Mouse (Mus musculus): ENCODE results near the gene Cotl1. TPM values are rescaled to one million over a fixed set of nuclear protein-coding genes. Genes with fewer than 3 reads are reported as not detected.

The Cotl1 gene
- polyA plus RNA-seq, 1 experiment = 144 TPM

- peaks cover 33% of the 10 kb centered on the region for H3K79me2 ChIP-seq (ENCODE audit: control insufficient read depth, insufficient read depth)
- TF ChIP-seq MYOG (IDR thresholded peaks at IDR 0.05; ENCODE audit: control insufficient read depth in 1 of 3, insufficient read depth in 1 of 3, insufficient read length in 2 of 3, low read depth in 2 of 3) = no peak
- TF ChIP-seq E2F4 (IDR thresholded peaks at IDR 0.05; ENCODE audit: insufficient read depth) = no peak
- no peak for TF ChIP-seq CEBPB (IDR thresholded peaks at IDR 0.05; ENCODE audit: insufficient read depth, poor library complexity, severe bottlenecking)
- no peak for TF ChIP-seq REST (IDR thresholded peaks at IDR 0.05; ENCODE audit: insufficient read depth, insufficient read length)
- no peak for TF ChIP-seq USF1 (IDR thresholded peaks at IDR 0.05; ENCODE audit: low read depth)
- no peak for TF ChIP-seq MYOD1 (IDR thresholded peaks at IDR 0.05; ENCODE audit: control insufficient read depth in 1 of 3, insufficient read length in 2 of 3, low read depth in 2 of 3)
- TF ChIP-seq SRF (IDR thresholded peaks at IDR 0.05; ENCODE audit: control insufficient read depth, insufficient read length, low read depth) = no peak
- TF ChIP-seq TCF3 (IDR thresholded peaks at IDR 0.05; ENCODE audit: insufficient read length, low read depth) = no peak
- no peak for TF ChIP-seq TCF12 (IDR thresholded peaks at IDR 0.05; ENCODE audit: insufficient read depth, poor library complexity, severe bottlenecking)
- TF ChIP-seq POLR2AphosphoS2 (IDR thresholded peaks at IDR 0.05; ENCODE audit: insufficient read length, low read depth) = no peak
- no peak for TF ChIP-seq MAX (IDR thresholded peaks at IDR 0.05; ENCODE audit: low read depth)
- TF ChIP-seq POLR2A (IDR thresholded peaks at IDR 0.05; ENCODE audit: insufficient read length, low read depth) = no peak
- no peaks in the 10 kb centered on the region for H3K27me3 ChIP-seq (ENCODE audit: control insufficient read depth, insufficient read depth, insufficient read length)
- H3K4me2 ChIP-seq (ENCODE audit: low read depth) = peak overlapping the region; percentile 95
- no peaks in the 10 kb centered on the region for H3K36me3 ChIP-seq (ENCODE audit: control insufficient read depth, insufficient read depth)
- H3K4me3 ChIP-seq = peak overlapping the region; percentile 76
- no peak overlapping the region for H3ac ChIP-seq (ENCODE audit: control insufficient read depth, insufficient read length)
Measured at GRCm38 (mm10) chr8:119838983-119839340, 1.4 kb downstream of the Cotl1 start.

- H3K4me3 ChIP-seq = peak overlapping the region; percentile 76
- no peak for TF ChIP-seq MYOG (IDR thresholded peaks at IDR 0.05; ENCODE audit: control insufficient read depth in 1 of 3, insufficient read depth in 1 of 3, insufficient read length in 2 of 3, low read depth in 2 of 3)
- TF ChIP-seq USF1 (IDR thresholded peaks at IDR 0.05; ENCODE audit: low read depth) = peak; percentile 62
- H3ac ChIP-seq (ENCODE audit: control insufficient read depth, insufficient read length) = no peak overlapping the region
Measured at GRCm38 (mm10) chr8:119838100-119838982, 2.0 kb downstream of the Cotl1 start.

DNA sequence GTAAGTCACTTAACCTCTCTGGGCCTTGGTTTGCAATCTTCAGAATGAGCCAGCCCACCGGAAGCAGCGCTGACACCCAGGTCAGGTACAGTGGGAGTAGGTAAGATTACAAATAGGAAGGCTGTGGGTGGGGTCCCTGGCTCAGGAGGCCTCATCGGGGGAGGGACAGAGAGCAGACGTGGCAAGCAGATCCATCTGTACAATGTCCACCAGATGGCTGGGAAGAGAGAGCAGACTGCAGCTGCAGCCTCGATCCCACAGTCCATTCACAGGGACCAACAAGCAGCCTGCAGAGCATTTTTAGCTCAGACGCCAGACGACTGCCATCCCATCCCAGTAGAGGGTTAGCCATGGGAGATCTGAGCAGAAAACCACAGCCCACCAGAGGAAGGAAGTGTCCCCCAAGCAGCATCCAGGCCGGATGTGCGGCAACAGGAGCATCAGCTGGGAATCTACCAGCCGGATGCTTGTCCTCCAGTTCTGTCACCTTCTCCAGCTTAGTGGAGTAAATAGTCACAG, 2.7 kb downstream of the Cotl1 start:
- TF ChIP-seq MAX (IDR thresholded peaks at IDR 0.05; ENCODE audit: low read depth) (no peak), MYOG (IDR thresholded peaks at IDR 0.05; ENCODE audit: control insufficient read depth in 1 of 3, insufficient read depth in 1 of 3, insufficient read length in 2 of 3, low read depth in 2 of 3) (no peak), MYOD1 (IDR thresholded peaks at IDR 0.05; ENCODE audit: control insufficient read depth in 1 of 3, insufficient read length in 2 of 3, low read depth in 2 of 3) (no peak), TCF3 (IDR thresholded peaks at IDR 0.05; ENCODE audit: insufficient read length, low read depth) (no peak), E2F4 (IDR thresholded peaks at IDR 0.05; ENCODE audit: insufficient read depth) (no peak), POLR2AphosphoS2 (IDR thresholded peaks at IDR 0.05; ENCODE audit: insufficient read length, low read depth) (no peak), CEBPB (IDR thresholded peaks at IDR 0.05; ENCODE audit: insufficient read depth, poor library complexity, severe bottlenecking) (no peak), TCF12 (IDR thresholded peaks at IDR 0.05; ENCODE audit: insufficient read depth, poor library complexity, severe bottlenecking) (no peak), POLR2A (IDR thresholded peaks at IDR 0.05; ENCODE audit: insufficient read length, low read depth) (no peak), USF1 (IDR thresholded peaks at IDR 0.05; ENCODE audit: low read depth) (no peak), REST (IDR thresholded peaks at IDR 0.05; ENCODE audit: insufficient read depth, insufficient read length) (no peak), SRF (IDR thresholded peaks at IDR 0.05; ENCODE audit: control insufficient read depth, insufficient read length, low read depth) (no peak)
- H3K4me2 ChIP-seq (ENCODE audit: low read depth) = no peak overlapping the region
- H3K4me3 ChIP-seq = no peak overlapping the region
- no peak overlapping the region for H3ac ChIP-seq (ENCODE audit: control insufficient read depth, insufficient read length)
- H3K79me2 ChIP-seq (ENCODE audit: control insufficient read depth, insufficient read depth) = peaks cover 36% of the 10 kb centered on the region
- H3K27me3 ChIP-seq (ENCODE audit: control insufficient read depth, insufficient read depth, insufficient read length) = no peaks in the 10 kb centered on the region
- H3K36me3 ChIP-seq (ENCODE audit: control insufficient read depth, insufficient read depth) = no peaks in the 10 kb centered on the region

More at GRCm38 (mm10) chr8:119838100-119838982, 2.0 kb downstream of the Cotl1 start:
- H3K4me2 ChIP-seq (ENCODE audit: low read depth) = peak overlapping the region; percentile 95
- H3K79me2 ChIP-seq (ENCODE audit: control insufficient read depth, insufficient read depth) = peaks cover 33% of the 10 kb centered on the region
- no peaks in the 10 kb centered on the region for H3K36me3 ChIP-seq (ENCODE audit: control insufficient read depth, insufficient read depth)
- no peaks in the 10 kb centered on the region for H3K27me3 ChIP-seq (ENCODE audit: control insufficient read depth, insufficient read depth, insufficient read length)

GRCm38 (mm10) chr8:119836831-119837230, 3.5 kb downstream of the Cotl1 start:
- H3K36me3 ChIP-seq (ENCODE audit: control insufficient read depth, insufficient read depth) = no peaks in the 10 kb centered on the region
- H3K4me2 ChIP-seq (ENCODE audit: low read depth) = no peak overlapping the region
- peaks cover 42% of the 10 kb centered on the region for H3K79me2 ChIP-seq (ENCODE audit: control insufficient read depth, insufficient read depth)
- H3K27me3 ChIP-seq (ENCODE audit: control insufficient read depth, insufficient read depth, insufficient read length) = no peaks in the 10 kb centered on the region
- H3K4me3 ChIP-seq = no peak overlapping the region
- no peak overlapping the region for H3ac ChIP-seq (ENCODE audit: control insufficient read depth, insufficient read length)
- no peak for TF ChIP-seq CEBPB (IDR thresholded peaks at IDR 0.05; ENCODE audit: insufficient read depth, poor library complexity, severe bottlenecking)
- no peak for TF ChIP-seq TCF3 (IDR thresholded peaks at IDR 0.05; ENCODE audit: insufficient read length, low read depth)
- no peak for TF ChIP-seq POLR2AphosphoS2 (IDR thresholded peaks at IDR 0.05; ENCODE audit: insufficient read length, low read depth)
- no peak for TF ChIP-seq E2F4 (IDR thresholded peaks at IDR 0.05; ENCODE audit: insufficient read depth)
- no peak for TF ChIP-seq USF1 (IDR thresholded peaks at IDR 0.05; ENCODE audit: low read depth)
- no peak for TF ChIP-seq REST (IDR thresholded peaks at IDR 0.05; ENCODE audit: insufficient read depth, insufficient read length)
- no peak for TF ChIP-seq MYOD1 (IDR thresholded peaks at IDR 0.05; ENCODE audit: control insufficient read depth in 1 of 3, insufficient read length in 2 of 3, low read depth in 2 of 3)
- TF ChIP-seq SRF (IDR thresholded peaks at IDR 0.05; ENCODE audit: control insufficient read depth, insufficient read length, low read depth) = no peak
- no peak for TF ChIP-seq POLR2A (IDR thresholded peaks at IDR 0.05; ENCODE audit: insufficient read length, low read depth)
- no peak for TF ChIP-seq MAX (IDR thresholded peaks at IDR 0.05; ENCODE audit: low read depth)
- no peak for TF ChIP-seq TCF12 (IDR thresholded peaks at IDR 0.05; ENCODE audit: insufficient read depth, poor library complexity, severe bottlenecking)
- TF ChIP-seq MYOG (IDR thresholded peaks at IDR 0.05; ENCODE audit: control insufficient read depth in 1 of 3, insufficient read depth in 1 of 3, insufficient read length in 2 of 3, low read depth in 2 of 3) = no peak

Measured in myocyte (in vitro differentiated cells).